In genomic region chr6:72898244-72899200, GRCm38 (mm10) we compare ENCODE assay signal across 7 mouse cellular contexts. TPM values are rescaled to one million over a fixed set of nuclear protein-coding genes. Genes with fewer than 3 reads are reported as not detected.
DNase-seq lines count a peak whose midpoint lies in the region; ATAC-seq lines count a peak whose summit lies in the region.

No protein-coding gene starts in this region.

- H3K9ac ChIP-seq in intestine, embryonic 16.5 days (ENCODE audit: low read depth, low read length), result peak overlapping the region; percentile 99
- H3K9ac ChIP-seq in limb, embryonic 15.5 days, result peak overlapping the region; percentile 99
- H3K9ac ChIP-seq in midbrain, embryonic 16.5 days (ENCODE audit: low read depth, low read length), result peak overlapping the region; percentile 96

- H3K9me3 ChIP-seq in intestine, embryonic 16.5 days (ENCODE audit: control insufficient read depth, low read length), result no peaks in the 10 kb centered on the region
- H3K9me3 ChIP-seq in limb, embryonic 15.5 days, result no peaks in the 10 kb centered on the region
- no peaks in the 10 kb centered on the region for H3K9me3 ChIP-seq in midbrain, embryonic 16.5 days (replicated peaks; ENCODE audit: control insufficient read depth, low read length, poor library complexity, severe bottlenecking)

- peak; percentile 47 for DNase-seq in adrenal gland, adult 8-10 months
- peak; percentile 61 for DNase-seq in embryo, embryonic 10.5 days (ENCODE audit: low spot score)
- DNase-seq in gastrocnemius, postnatal 25 days, result peak; percentile 59
- peak; percentile 80 for DNase-seq in spleen, postnatal 10 days (ENCODE audit: low spot score in 2 of 2)

- ATAC-seq in intestine, embryonic 16.5 days, result peak; percentile 47
- ATAC-seq in limb, embryonic 15.5 days (ENCODE audit: insufficient number of reproducible peaks, low FRiP score, low TSS enrichment, low read depth), result no peak
- peak; percentile 54 for ATAC-seq in midbrain, embryonic 16.5 days

- peak overlapping the region; percentile 100 for H3K27ac ChIP-seq in intestine, embryonic 16.5 days (ENCODE audit: low read length)
- H3K27ac ChIP-seq in limb, embryonic 15.5 days, result peak overlapping the region; percentile 99
- H3K27ac ChIP-seq in midbrain, embryonic 16.5 days (ENCODE audit: low read length), result peak overlapping the region; percentile 97

- under 1% methylated on average over 68 of the region's 71 CpGs for WGBS in intestine, embryonic 16.5 days
- WGBS in limb, embryonic 15.5 days, result under 1% methylated on average over 65 of the region's 71 CpGs
- WGBS in midbrain, embryonic 16.5 days, result under 1% methylated on average over 70 of the region's 71 CpGs

- peak overlapping the region; percentile 98 for H3K4me3 ChIP-seq in intestine, embryonic 16.5 days (ENCODE audit: low read length)
- peak overlapping the region; percentile 94 for H3K4me3 ChIP-seq in limb, embryonic 15.5 days
- peak overlapping the region; percentile 97 for H3K4me3 ChIP-seq in midbrain, embryonic 16.5 days (ENCODE audit: low read depth, low read length)

- peak overlapping the region; percentile 61 for H3K4me2 ChIP-seq in intestine, embryonic 16.5 days (ENCODE audit: low read depth, low read length)
- H3K4me2 ChIP-seq in limb, embryonic 15.5 days, result peak overlapping the region; percentile 53
- peak overlapping the region; percentile 57 for H3K4me2 ChIP-seq in midbrain, embryonic 16.5 days (ENCODE audit: low read length)

- H3K36me3 ChIP-seq in intestine, embryonic 16.5 days (ENCODE audit: control insufficient read depth, insufficient read depth, low read length), result no peaks in the 10 kb centered on the region
- no peaks in the 10 kb centered on the region for H3K36me3 ChIP-seq in limb, embryonic 15.5 days
- no peaks in the 10 kb centered on the region for H3K36me3 ChIP-seq in midbrain, embryonic 16.5 days (ENCODE audit: control insufficient read depth, insufficient read depth, low read length)

- peaks cover 13% of the 10 kb centered on the region for H3K4me1 ChIP-seq in intestine, embryonic 16.5 days (ENCODE audit: control insufficient read depth, insufficient read depth, low read length)
- H3K4me1 ChIP-seq in limb, embryonic 15.5 days, result peaks cover 25% of the 10 kb centered on the region
- peaks cover 18% of the 10 kb centered on the region for H3K4me1 ChIP-seq in midbrain, embryonic 16.5 days (ENCODE audit: control insufficient read depth, insufficient read depth, low read length)

- no peaks in the 10 kb centered on the region for H3K27me3 ChIP-seq in intestine, embryonic 16.5 days (replicated peaks; ENCODE audit: control insufficient read depth, insufficient read depth, low read length)
- H3K27me3 ChIP-seq in limb, embryonic 15.5 days, result no peaks in the 10 kb centered on the region
- H3K27me3 ChIP-seq in midbrain, embryonic 16.5 days (ENCODE audit: control insufficient read depth, insufficient read depth, low read depth, low read length), result no peaks in the 10 kb centered on the region

RNA-seq across cellular contexts. Expression of gene Kcmf1, which starts 1.3 kb away (rescaled TPM):
- 10 to 100 TPM; 70.8 to 89.2 (median 76.8) TPM for total RNA-seq in adrenal gland, adult 8-10 months (2022)
- total RNA-seq in gastrocnemius, postnatal 25 days (2021), result 100 to 1,000 TPM; 128 to 136 TPM
- 23.8 and 24.6 TPM in 2 replicates for polyA plus RNA-seq in intestine, embryonic 16.5 days (2015; fragmentation: Nextera tagmentation; extraction: Ambion mirVana)
- polyA plus RNA-seq in limb, embryonic 15.5 days (2015; fragmentation: Nextera tagmentation; extraction: Ambion mirVana), result 34.4 and 38.9 TPM in 2 replicates
- polyA plus RNA-seq in midbrain, embryonic 16.5 days (2015; fragmentation: Nextera tagmentation; extraction: Ambion mirVana), result 29.7 and 32.4 TPM in 2 replicates
